Mouse (Mus musculus) neural tube, embryonic 14.5 days (tissue): ENCODE results near the gene Rab3a. TPM values are rescaled to one million over a fixed set of nuclear protein-coding genes. Genes with fewer than 3 reads are reported as not detected.

Experiments used
- ATAC-seq: fragments of 200-750 bp; cut with Nextera tagmentation; 2 replicates; pipeline ENCODE4 v1.8.0; 2017; ENCODE audit warnings: low read depth, mild to moderate bottlenecking, moderate TSS enrichment, moderate library complexity
- H3K27ac ChIP-seq: fragments of 300-500 bp; sonication (generic); 2 replicates; pipeline ENCODE4 v1.5.1; 2014; ENCODE audit warnings: low read depth, mild to moderate bottlenecking, control low read depth, low read length, moderate library complexity, mixed read lengths
- H3K27me3 ChIP-seq: fragments of 300-500 bp; sonication (generic); 2 replicates; pipeline ENCODE4 v1.6.1; 2014; ENCODE audit warnings: low read length; ENCODE audit not compliant: control insufficient read depth, insufficient read depth
- H3K36me3 ChIP-seq: fragments of 300-500 bp; sonication (generic); 2 replicates; pipeline ENCODE4 v1.6.1; 2014; ENCODE audit warnings: low read length, mixed read lengths; ENCODE audit not compliant: control insufficient read depth, insufficient read depth
- H3K4me1 ChIP-seq: fragments of 300-500 bp; sonication (generic); 2 replicates; pipeline ENCODE4 v1.6.1; 2014; ENCODE audit warnings: low read length; ENCODE audit not compliant: control insufficient read depth, insufficient read depth
- H3K4me2 ChIP-seq: fragments of 300-500 bp; sonication (generic); 2 replicates; pipeline ENCODE4 v1.6.1; 2014; ENCODE audit warnings: mild to moderate bottlenecking, low read depth, low read length, control low read depth
- H3K4me3 ChIP-seq: fragments of 300-500 bp; sonication (generic); 2 replicates; pipeline ENCODE4 v1.5.1; 2014; ENCODE audit warnings: low read depth, low read length, control low read depth, mixed read lengths
- H3K9ac ChIP-seq: fragments of 300-500 bp; sonication (generic); replicated peaks from 2 replicates; pipeline ENCODE4 v1.6.1; 2014; ENCODE audit warnings: low read depth, mild to moderate bottlenecking, control low read depth, low read length, mixed read lengths
- H3K9me3 ChIP-seq: fragments of 300-500 bp; sonication (generic); 2 replicates; pipeline ENCODE4 v1.6.1; 2016; ENCODE audit warnings: low read length; ENCODE audit not compliant: control insufficient read depth
- WGBS: fragments of 180-500 bp; shearing (Covaris S2); extraction: QIAGEN DNeasy Blood & Tissue Kit; methylation state at CpG from one replicate; pipeline ENCODE4 v1.1.7; 2014; 5-methylcytosine and 5-hydroxymethylcytosine counted together
- polyA plus RNA-seq: library from polyadenylated mRNA; unstranded; fragments of >200 nt; fragmentation: Nextera tagmentation; extraction: Ambion mirVana; gene quantifications from 2 replicates; pipeline ENCODE4 v1.2.1, GENCODE M21; 2014

Gene Rab3a
- polyA plus RNA-seq, 1 experiment from 2014 or later: 690 TPM

DNA sequence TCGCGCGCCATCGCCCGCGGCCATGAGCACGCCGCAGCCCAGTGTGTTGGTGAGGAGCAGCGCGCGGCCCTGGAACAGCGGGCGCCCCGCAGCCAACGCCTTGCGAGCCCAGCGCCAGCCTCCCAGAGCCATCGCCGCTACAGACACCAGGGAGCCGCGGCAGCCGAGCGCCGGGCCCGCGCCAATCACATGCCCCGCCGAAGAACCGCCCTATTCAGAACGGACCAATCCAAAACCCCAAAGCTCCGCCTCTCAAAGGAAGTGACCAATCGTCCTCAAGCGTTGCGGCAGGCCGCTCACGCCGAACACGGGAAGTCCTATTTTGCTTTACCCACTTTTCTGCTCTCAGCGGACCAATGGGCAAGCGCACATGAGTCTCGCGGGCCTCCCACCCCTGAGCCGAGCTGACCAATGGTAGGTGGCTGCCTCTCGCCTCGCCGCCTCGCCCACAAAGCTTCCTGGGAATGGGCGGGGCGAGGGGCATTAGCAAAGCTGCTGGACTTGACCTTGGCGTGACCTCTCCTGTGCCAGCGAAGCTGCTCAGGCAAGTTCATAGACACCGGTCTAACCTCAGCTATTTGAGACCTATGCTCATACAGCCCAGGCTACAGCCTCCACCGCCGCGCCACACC is 6.4 kb downstream of the Rab3a start, which contains the start of gene Mpv17l2:
Gene Mpv17l2 (minus strand): TSS at position 172 of the 632 bp plus-strand sequence.
- under 1% methylated on average over 55 of the region's 55 CpGs for WGBS
- Histone ChIP-seq H3K36me3 (peaks cover 18% of the 10 kb centered on the region; the same call in 1 of the 2 replicates), H3K4me1 (peaks cover 20% of the 10 kb centered on the region), H3K27me3 (no peaks in the 10 kb centered on the region), H3K4me2 (peak within 1 kb of the TSS; percentile 98), H3K9ac (peak within 1 kb of the TSS; percentile 76), H3K9me3 (no peaks in the 10 kb centered on the region), H3K4me3 (peak within 1 kb of the TSS; percentile 64), H3K27ac (peak within 1 kb of the TSS; percentile 82)
- peak; percentile 96 for ATAC-seq

DNA sequence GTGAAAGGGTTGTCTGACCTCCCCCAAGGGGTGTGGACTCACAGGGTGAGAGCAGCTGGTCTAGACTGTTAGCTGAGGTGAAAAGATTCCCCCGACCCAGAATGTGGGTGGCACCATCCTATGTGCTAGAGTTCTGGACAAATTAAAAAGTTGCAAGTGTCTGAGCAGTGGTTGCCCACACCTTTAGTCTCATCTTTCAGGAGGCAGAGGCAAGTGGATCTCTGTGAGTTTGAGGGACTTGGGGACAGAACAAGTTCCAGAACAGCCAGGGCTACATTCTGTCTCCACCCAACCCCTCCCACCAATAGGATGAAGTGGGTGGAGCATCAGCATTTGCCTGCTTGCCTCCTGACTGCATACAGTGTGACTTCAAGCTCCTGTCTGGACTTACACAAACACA is 7.6 kb downstream of the Rab3a start:
- WGBS: 90% methylated on average over 1 of the region's 1 CpGs
- no peak overlapping the region for H3K4me3 ChIP-seq
- H3K9ac ChIP-seq: no peak overlapping the region
- no peaks in the 10 kb centered on the region for H3K9me3 ChIP-seq
- H3K27ac ChIP-seq: no peak overlapping the region
- peaks cover 11% of the 10 kb centered on the region; the same call in 1 of the 2 replicates for H3K36me3 ChIP-seq
- no peak for ATAC-seq
- H3K4me2 ChIP-seq: no peak overlapping the region
- peaks cover 19% of the 10 kb centered on the region for H3K4me1 ChIP-seq
- H3K27me3 ChIP-seq: no peaks in the 10 kb centered on the region

DNA sequence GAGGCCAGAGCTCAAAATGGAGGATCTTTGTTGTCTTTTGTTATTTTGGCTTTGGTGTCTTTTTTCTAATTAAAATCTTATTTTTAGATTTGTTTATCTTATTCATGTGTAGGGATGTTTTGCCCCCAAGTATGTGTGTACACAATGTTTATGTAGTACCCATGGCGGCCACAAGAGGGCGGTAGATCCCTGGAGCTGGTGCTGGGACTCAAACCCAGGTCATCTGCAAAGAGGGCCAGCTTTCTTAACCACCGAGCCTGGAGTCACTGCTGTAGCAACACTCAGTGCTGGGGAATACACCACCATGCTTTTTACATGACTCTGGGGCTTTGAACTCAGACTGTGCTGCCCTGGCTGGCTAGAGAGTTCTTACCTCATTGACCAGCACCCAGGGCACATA is 8.9 kb downstream of the Rab3a start:
- Histone ChIP-seq H3K9me3 (no peaks in the 10 kb centered on the region), H3K4me2 (no peak overlapping the region), H3K27me3 (no peaks in the 10 kb centered on the region), H3K4me1 (peaks cover 19% of the 10 kb centered on the region), H3K36me3 (peaks cover 9% of the 10 kb centered on the region; the same call in 1 of the 2 replicates), H3K4me3 (no peak overlapping the region), H3K27ac (no peak overlapping the region), H3K9ac (no peak overlapping the region)
- no peak for ATAC-seq
- WGBS: 4% methylated on average over 3 of the region's 3 CpGs

DNA sequence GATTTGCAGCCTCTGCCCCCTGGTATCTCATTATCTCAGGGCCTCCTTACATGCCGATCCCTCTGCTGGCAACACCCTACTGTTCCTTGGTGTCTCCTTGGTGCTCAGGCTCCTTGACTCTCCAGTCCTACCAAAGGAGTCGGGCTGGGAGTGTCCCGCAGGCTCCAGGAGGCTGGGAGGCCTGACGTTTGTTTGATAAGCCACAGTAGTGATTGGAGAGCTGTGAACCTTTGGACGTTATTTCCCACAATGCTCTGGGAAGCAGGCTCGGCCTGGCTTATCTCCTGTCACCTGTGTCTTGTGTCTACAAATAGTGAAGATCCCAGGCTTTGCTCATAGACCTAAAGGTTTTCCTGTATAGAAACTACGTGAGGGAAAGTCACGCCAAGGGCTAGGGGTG is 9.5 kb downstream of the Rab3a start:
- H3K27me3 ChIP-seq: no peaks in the 10 kb centered on the region
- H3K36me3 ChIP-seq: peaks cover 15% of the 10 kb centered on the region
- H3K4me1 ChIP-seq: peaks cover 19% of the 10 kb centered on the region
- H3K9me3 ChIP-seq: no peaks in the 10 kb centered on the region
- 85% methylated on average over 8 of the region's 8 CpGs for WGBS
- ATAC-seq: no peak
- H3K4me2 ChIP-seq: no peak overlapping the region
- no peak overlapping the region for H3K4me3 ChIP-seq
- no peak overlapping the region for H3K9ac ChIP-seq
- no peak overlapping the region for H3K27ac ChIP-seq

DNA sequence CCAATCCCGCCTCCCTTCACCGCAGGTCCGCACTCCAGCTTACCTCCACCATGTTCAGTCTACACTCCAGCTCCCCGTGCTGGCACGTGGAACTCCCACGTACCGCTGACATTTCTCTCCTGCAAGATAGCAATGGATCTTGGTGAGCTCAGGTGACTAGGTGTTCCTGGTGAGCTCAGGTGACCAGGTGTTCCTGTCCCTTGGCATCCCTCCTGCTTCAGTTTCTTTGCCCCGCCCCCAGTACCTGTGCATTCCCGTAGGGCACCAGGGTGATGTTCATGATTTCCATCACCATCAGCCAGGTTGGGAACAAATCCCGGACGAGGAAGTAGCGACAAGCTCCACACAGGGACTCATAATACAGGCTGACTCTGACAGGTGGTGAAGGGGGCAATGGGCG is 10.2 kb downstream of the Rab3a start:
- no peak overlapping the region for H3K4me2 ChIP-seq
- H3K36me3 ChIP-seq: peaks cover 18% of the 10 kb centered on the region
- no peaks in the 10 kb centered on the region for H3K27me3 ChIP-seq
- 93% methylated on average over 13 of the region's 13 CpGs for WGBS
- H3K9me3 ChIP-seq: no peaks in the 10 kb centered on the region
- ATAC-seq: no peak
- H3K4me1 ChIP-seq: peaks cover 15% of the 10 kb centered on the region
- no peak overlapping the region for H3K27ac ChIP-seq
- H3K9ac ChIP-seq: no peak overlapping the region
- no peak overlapping the region for H3K4me3 ChIP-seq

DNA sequence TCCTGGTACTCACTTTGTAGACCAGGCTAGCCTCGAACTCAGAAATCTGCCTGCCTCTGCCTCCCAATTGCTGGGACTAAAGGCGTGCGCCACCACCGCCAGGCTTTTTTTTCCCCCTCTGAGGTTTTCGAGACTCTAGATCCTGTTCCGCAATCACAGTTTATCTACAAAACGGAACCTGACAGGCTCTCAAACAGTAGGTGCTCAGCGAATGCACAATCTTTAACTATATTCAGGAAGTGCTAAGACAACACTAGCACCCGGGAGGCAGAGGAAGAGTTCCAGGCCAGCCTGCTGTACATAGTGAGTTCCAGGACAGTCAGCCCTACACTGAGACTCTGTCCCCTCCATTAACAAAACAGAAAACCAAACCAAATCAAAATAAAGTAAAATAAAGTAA is 10.8 kb downstream of the Rab3a start:
- H3K27ac ChIP-seq: no peak overlapping the region
- no peak overlapping the region for H3K4me2 ChIP-seq
- H3K9ac ChIP-seq: no peak overlapping the region
- no peak overlapping the region for H3K4me3 ChIP-seq
- H3K9me3 ChIP-seq: no peaks in the 10 kb centered on the region
- WGBS: 81% methylated on average over 9 of the region's 9 CpGs
- no peak for ATAC-seq
- peaks cover 9% of the 10 kb centered on the region for H3K4me1 ChIP-seq
- H3K27me3 ChIP-seq: no peaks in the 10 kb centered on the region
- H3K36me3 ChIP-seq: peaks cover 25% of the 10 kb centered on the region

DNA sequence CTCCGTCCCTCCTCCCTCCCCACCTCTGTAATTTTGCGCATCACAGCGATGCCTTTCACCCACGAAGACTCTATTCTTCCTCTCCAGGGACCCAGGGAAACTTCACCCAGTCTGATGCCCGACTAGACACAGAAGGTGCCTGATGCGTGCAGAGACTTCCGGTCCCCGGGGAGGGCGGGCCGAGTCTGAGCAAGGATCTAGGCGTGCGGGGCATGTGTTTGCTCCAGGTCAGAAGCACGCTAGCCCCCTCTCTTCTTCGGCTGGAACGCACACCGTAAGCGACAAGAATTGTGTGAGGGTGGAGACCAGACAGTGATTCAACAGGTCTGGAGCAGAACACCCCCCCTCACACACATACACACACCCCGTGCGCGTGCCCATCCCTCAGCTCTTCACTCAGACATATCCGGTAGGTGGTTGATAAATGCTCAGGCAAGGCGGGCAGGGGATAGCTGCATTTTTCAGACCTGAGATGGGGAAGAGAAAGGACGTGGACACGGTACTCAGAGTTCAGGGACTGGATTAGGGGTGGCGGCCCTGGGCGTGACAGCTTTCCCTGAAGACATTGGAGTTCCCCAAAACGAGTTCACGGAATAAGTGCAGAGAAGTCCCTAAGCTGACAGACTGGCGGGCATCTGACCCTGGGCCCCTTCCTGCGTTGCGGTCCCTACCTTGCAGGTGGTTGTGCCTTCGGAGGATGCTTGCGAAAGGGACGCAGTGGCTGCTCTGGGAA is 11.5 kb downstream of the Rab3a start:
- 3% methylated on average over 34 of the region's 34 CpGs for WGBS
- Histone ChIP-seq H3K36me3 (peaks cover 32% of the 10 kb centered on the region), H3K27me3 (no peaks in the 10 kb centered on the region), H3K9ac (peak overlapping the region; percentile 39; the same call in 1 of the 2 replicates), H3K4me1 (peaks cover 6% of the 10 kb centered on the region; the same call in 1 of the 2 replicates), H3K4me2 (peak overlapping the region; percentile 42), H3K4me3 (no peak overlapping the region), H3K27ac (no peak overlapping the region), H3K9me3 (no peaks in the 10 kb centered on the region)
- no peak for ATAC-seq

DNA sequence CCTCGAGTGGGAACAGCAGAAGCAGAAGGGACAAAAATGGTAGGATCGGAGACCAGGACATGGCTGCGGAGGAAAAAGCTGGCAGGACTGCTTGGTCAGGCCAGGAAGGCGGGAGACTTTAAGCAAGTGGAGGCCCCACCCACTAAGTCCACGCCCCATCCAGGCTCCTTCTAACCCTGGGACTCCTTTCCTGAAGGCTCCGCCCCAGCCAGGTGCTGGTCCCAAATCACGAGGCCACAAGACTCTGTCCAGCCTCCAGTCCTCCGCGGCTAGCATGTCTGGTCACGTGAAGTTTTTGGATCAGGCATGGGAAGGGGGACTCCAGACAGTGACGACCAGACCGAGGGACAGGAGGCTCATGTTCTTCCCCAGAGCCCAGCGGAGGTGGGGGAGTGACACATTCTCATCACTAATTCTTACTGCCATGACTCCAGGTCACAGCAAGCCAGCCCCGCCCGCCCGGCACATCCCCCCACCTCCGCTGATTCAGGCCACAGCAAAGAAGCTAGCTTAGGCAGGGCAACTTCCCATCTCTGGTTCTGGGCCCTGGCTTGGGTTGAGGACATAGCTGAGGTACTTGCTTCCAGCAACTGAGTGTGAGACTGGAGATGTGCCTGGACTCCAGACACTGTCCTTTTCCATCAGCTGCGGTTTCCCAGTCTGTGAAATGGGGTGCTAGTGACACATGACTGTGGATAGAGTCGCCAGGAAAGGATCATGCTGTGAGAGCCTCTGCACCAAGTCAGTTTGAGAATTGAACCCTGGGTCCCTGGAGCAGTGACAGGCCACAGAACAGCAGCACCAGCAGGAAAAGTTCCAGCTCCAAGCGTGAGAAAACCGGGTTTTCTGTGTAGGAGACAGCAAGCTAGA is 12.3 kb downstream of the Rab3a start:
- Histone ChIP-seq H3K27me3 (no peaks in the 10 kb centered on the region), H3K27ac (no peak overlapping the region), H3K4me2 (peak overlapping the region; percentile 42; the same call in 1 of the 2 replicates), H3K36me3 (peaks cover 40% of the 10 kb centered on the region), H3K4me3 (no peak overlapping the region), H3K4me1 (peaks cover 3% of the 10 kb centered on the region; the same call in 1 of the 2 replicates), H3K9ac (peak overlapping the region; percentile 39), H3K9me3 (no peaks in the 10 kb centered on the region)
- no peak for ATAC-seq
- 9% methylated on average over 21 of the region's 21 CpGs for WGBS
